Mouse (Mus musculus) midbrain, embryonic 14.5 days (tissue): Measurements from ENCODE around the gene Abcb5. TPM values are rescaled to one million over a fixed set of nuclear protein-coding genes. Genes with fewer than 3 reads are reported as not detected.
A peak's percentile ranks its signal among the peaks of the same experiment; 100 is the strongest.

Source experiments
- ATAC-seq: fragments of 200-750 bp; cut with Nextera tagmentation; 2 replicates; pipeline ENCODE4 v1.8.0; 2017; ENCODE audit warnings: moderate number of reproducible peaks, moderate library complexity; ENCODE audit not compliant: low FRiP score, low TSS enrichment
- DNase-seq: peaks from one replicate; pipeline ENCODE4 v3.0.0-alpha.2; 2015
- H3K27ac ChIP-seq: fragments of 300-500 bp; sonication (generic); replicated peaks from 2 replicates; pipeline ENCODE4 v1.5.1; 2014; ENCODE audit warnings: mild to moderate bottlenecking, low read depth, low read length, moderate library complexity
- H3K27me3 ChIP-seq: fragments of 300-500 bp; sonication (generic); 2 replicates; pipeline ENCODE4 v1.6.1; 2014; ENCODE audit warnings: low read length, control low read depth, mixed read lengths; ENCODE audit not compliant: control insufficient read depth, insufficient read depth
- H3K36me3 ChIP-seq: fragments of 300-500 bp; sonication (generic); 2 replicates; pipeline ENCODE4 v1.6.1; 2014; ENCODE audit warnings: low read length, control low read depth; ENCODE audit not compliant: control insufficient read depth, insufficient read depth
- H3K4me1 ChIP-seq: fragments of 300-500 bp; sonication (generic); 2 replicates; pipeline ENCODE4 v1.6.1; 2014; ENCODE audit warnings: mild to moderate bottlenecking, antibody characterized with exemption, low read length, control low read depth; ENCODE audit not compliant: control insufficient read depth, insufficient read depth
- H3K4me2 ChIP-seq: fragments of 300-500 bp; sonication (generic); 2 replicates; pipeline ENCODE4 v1.6.1; 2014; ENCODE audit warnings: mild to moderate bottlenecking, low read length, moderate library complexity
- H3K4me3 ChIP-seq: fragments of 300-500 bp; sonication (generic); replicated peaks from 2 replicates; pipeline ENCODE4 v1.5.1; 2014; ENCODE audit warnings: low read depth, low read length
- H3K9ac ChIP-seq: fragments of 300-500 bp; sonication (generic); replicated peaks from 2 replicates; pipeline ENCODE4 v1.6.1; 2014; ENCODE audit warnings: mild to moderate bottlenecking, low read length, moderate library complexity
- H3K9me3 ChIP-seq: fragments of 300-500 bp; sonication (generic); 2 replicates; pipeline ENCODE4 v1.6.1; 2016; ENCODE audit warnings: low read length, control low read depth, mixed read lengths; ENCODE audit not compliant: control insufficient read depth
- WGBS: fragments of 180-500 bp; shearing (Covaris S2); extraction: QIAGEN DNeasy Blood & Tissue Kit; methylation state at CpG from one replicate; pipeline ENCODE4 v1.1.7; 2014; 5-methylcytosine and 5-hydroxymethylcytosine counted together
- polyA plus RNA-seq: library from polyadenylated mRNA; unstranded; fragments of >200 nt; fragmentation: Nextera tagmentation; extraction: Ambion mirVana; gene quantifications from 2 replicates; pipeline ENCODE4 v1.2.1, GENCODE M21; 2014

The Abcb5 gene
- polyA plus RNA-seq, 1 experiment from 2014 or later: not detected

- H3K27me3 ChIP-seq: no peaks in the 10 kb centered on the region
- no peaks in the 10 kb centered on the region for H3K4me1 ChIP-seq
- H3K4me2 ChIP-seq: no peak overlapping the region
- ATAC-seq: no peak
- H3K9me3 ChIP-seq: no peaks in the 10 kb centered on the region
- H3K36me3 ChIP-seq: no peaks in the 10 kb centered on the region
- 67% methylated on average over 2 of the region's 2 CpGs for WGBS
- no peak overlapping the region for H3K27ac ChIP-seq
- no peak for DNase-seq
- no peak overlapping the region for H3K4me3 ChIP-seq
- H3K9ac ChIP-seq: no peak overlapping the region
Observed at GRCm38 (mm10) chr12:118910360-118910759, 55.9 kb downstream of the Abcb5 start.

- H3K4me1 ChIP-seq: no peaks in the 10 kb centered on the region
- no peak overlapping the region for H3K4me2 ChIP-seq
- H3K27ac ChIP-seq: no peak overlapping the region
- H3K9me3 ChIP-seq: no peaks in the 10 kb centered on the region
- H3K4me3 ChIP-seq: no peak overlapping the region
- H3K36me3 ChIP-seq: no peaks in the 10 kb centered on the region
- WGBS: 79% methylated on average over 5 of the region's 5 CpGs
- no peaks in the 10 kb centered on the region for H3K27me3 ChIP-seq
- no peak for ATAC-seq
- no peak overlapping the region for H3K9ac ChIP-seq
- DNase-seq: no peak
Observed at GRCm38 (mm10) chr12:118902249-118902648, 64.0 kb downstream of the Abcb5 start.

GRCm38 (mm10) chr12:118887964-118888363 lies 78.3 kb downstream of the Abcb5 start:
- Histone ChIP-seq H3K27me3 (no peaks in the 10 kb centered on the region), H3K4me1 (no peaks in the 10 kb centered on the region), H3K4me2 (no peak overlapping the region), H3K27ac (no peak overlapping the region), H3K36me3 (no peaks in the 10 kb centered on the region), H3K9me3 (no peaks in the 10 kb centered on the region), H3K4me3 (no peak overlapping the region), H3K9ac (no peak overlapping the region)
- 79% methylated on average over 2 of the region's 2 CpGs for WGBS
- DNase-seq (no peak), ATAC-seq (no peak)

- Histone ChIP-seq H3K36me3 (no peaks in the 10 kb centered on the region), H3K9ac (no peak overlapping the region), H3K4me2 (no peak overlapping the region), H3K4me1 (no peaks in the 10 kb centered on the region), H3K9me3 (no peaks in the 10 kb centered on the region), H3K27ac (no peak overlapping the region), H3K4me3 (no peak overlapping the region), H3K27me3 (no peaks in the 10 kb centered on the region)
- no peak for DNase-seq
- no peak for ATAC-seq
Observed at GRCm38 (mm10) chr12:118882790-118883189, 83.4 kb downstream of the Abcb5 start.

GRCm38 (mm10) chr12:118872673-118873072 lies 93.5 kb downstream of the Abcb5 start:
- Histone ChIP-seq H3K36me3 (no peaks in the 10 kb centered on the region), H3K4me2 (no peak overlapping the region), H3K4me1 (no peaks in the 10 kb centered on the region), H3K27ac (no peak overlapping the region), H3K9me3 (no peaks in the 10 kb centered on the region), H3K4me3 (no peak overlapping the region), H3K27me3 (no peaks in the 10 kb centered on the region), H3K9ac (no peak overlapping the region)
- ATAC-seq (no peak), DNase-seq (no peak)
- 74% methylated on average over 8 of the region's 8 CpGs for WGBS

- Histone ChIP-seq H3K4me1 (0 out of 2 replicates have a peak, but pooled peaks cover 5% of the 10 kb centered on the region), H3K4me3 (no peak overlapping the region), H3K9me3 (no peaks in the 10 kb centered on the region), H3K9ac (no peak overlapping the region), H3K36me3 (no peaks in the 10 kb centered on the region), H3K27ac (no peak overlapping the region), H3K27me3 (peaks cover 51% of the 10 kb centered on the region), H3K4me2 (no peak overlapping the region)
- DNase-seq (no peak), ATAC-seq (no peak)
- 4% methylated on average over 7 of the region's 7 CpGs for WGBS
Observed at GRCm38 (mm10) chr12:118856151-118856550, 110.1 kb downstream of the Abcb5 start.

- Histone ChIP-seq H3K4me2 (peak overlapping the region; percentile 68), H3K27me3 (peaks cover 61% of the 10 kb centered on the region), H3K36me3 (no peaks in the 10 kb centered on the region), H3K27ac (peak overlapping the region; percentile 37; the same call in 1 of the 2 replicates), H3K9ac (peak overlapping the region; percentile 64), H3K4me1 (0 out of 2 replicates have a peak, but pooled peaks cover 5% of the 10 kb centered on the region), H3K4me3 (peak overlapping the region; percentile 44), H3K9me3 (no peaks in the 10 kb centered on the region)
- WGBS: under 1% methylated on average over 34 of the region's 34 CpGs
- DNase-seq: peak; percentile 91
- peak; percentile 97 for ATAC-seq
Observed at GRCm38 (mm10) chr12:118854831-118855453, 111.3 kb downstream of the Abcb5 start.

GRCm38 (mm10) chr12:118854401-118854800 lies 111.8 kb downstream of the Abcb5 start:
- H3K4me1 ChIP-seq: 0 out of 2 replicates have a peak, but pooled peaks cover 6% of the 10 kb centered on the region
- H3K9me3 ChIP-seq: no peaks in the 10 kb centered on the region
- peak overlapping the region; percentile 64; the same call in 1 of the 2 replicates for H3K9ac ChIP-seq
- H3K4me2 ChIP-seq: peak overlapping the region; percentile 68
- WGBS: 2% methylated on average over 10 of the region's 10 CpGs
- DNase-seq (peak; percentile 49), ATAC-seq (no peak)
- H3K27ac ChIP-seq: 0 out of 2 replicates have a peak overlapping the region, but pooled peaks have one; percentile 37
- no peaks in the 10 kb centered on the region for H3K36me3 ChIP-seq
- peak overlapping the region; percentile 44 for H3K4me3 ChIP-seq
- H3K27me3 ChIP-seq: peaks cover 61% of the 10 kb centered on the region

GRCm38 (mm10) chr12:118853331-118853730 lies 112.9 kb downstream of the Abcb5 start:
- no peak overlapping the region for H3K27ac ChIP-seq
- WGBS: 5% methylated on average over 3 of the region's 3 CpGs
- no peak overlapping the region for H3K4me3 ChIP-seq

More at GRCm38 (mm10) chr12:118853331-118853730, 112.9 kb downstream of the Abcb5 start:
- no peak for ATAC-seq
- H3K9ac ChIP-seq: no peak overlapping the region
- no peak for DNase-seq
- peak overlapping the region; percentile 21; the same call in 1 of the 2 replicates for H3K4me2 ChIP-seq
- no peaks in the 10 kb centered on the region for H3K36me3 ChIP-seq
- no peaks in the 10 kb centered on the region for H3K9me3 ChIP-seq
- peaks cover 71% of the 10 kb centered on the region for H3K27me3 ChIP-seq
- 0 out of 2 replicates have a peak, but pooled peaks cover 8% of the 10 kb centered on the region for H3K4me1 ChIP-seq
